Mouse (Mus musculus): ENCODE results near the gene Sort1. TPM values are rescaled to one million over a fixed set of nuclear protein-coding genes. Genes with fewer than 3 reads are reported as not detected.

Gene Sort1
- polyA plus RNA-seq, 1 experiment from 2014 or later, result 17.8 TPM

GRCm38 (mm10) chr3:108306387-108306786 is 22.5 kb downstream of the Sort1 start:
- Histone ChIP-seq H3K4me1 (ENCODE audit: control insufficient read depth, insufficient read depth, low read length) (no peaks in the 10 kb centered on the region), H3K9me3 (ENCODE audit: control insufficient read depth, low read length) (no peaks in the 10 kb centered on the region), H3K4me3 (ENCODE audit: low read length) (no peak overlapping the region), H3K27ac (ENCODE audit: low read depth, low read length) (no peak overlapping the region), H3K4me2 (replicated peaks; ENCODE audit: low read depth, low read length) (no peak overlapping the region), H3K9ac (ENCODE audit: low read depth, low read length) (no peak overlapping the region), H3K27me3 (ENCODE audit: control insufficient read depth, insufficient read depth, low read length) (no peaks in the 10 kb centered on the region), H3K36me3 (ENCODE audit: control insufficient read depth, insufficient read depth, low read length) (0 out of 2 replicates have a peak, but pooled peaks cover 4% of the 10 kb centered on the region)
- ATAC-seq (ENCODE audit: low FRiP score, low TSS enrichment), result no peak
- 60% methylated on average over 3 of the region's 3 CpGs for WGBS

DNA sequence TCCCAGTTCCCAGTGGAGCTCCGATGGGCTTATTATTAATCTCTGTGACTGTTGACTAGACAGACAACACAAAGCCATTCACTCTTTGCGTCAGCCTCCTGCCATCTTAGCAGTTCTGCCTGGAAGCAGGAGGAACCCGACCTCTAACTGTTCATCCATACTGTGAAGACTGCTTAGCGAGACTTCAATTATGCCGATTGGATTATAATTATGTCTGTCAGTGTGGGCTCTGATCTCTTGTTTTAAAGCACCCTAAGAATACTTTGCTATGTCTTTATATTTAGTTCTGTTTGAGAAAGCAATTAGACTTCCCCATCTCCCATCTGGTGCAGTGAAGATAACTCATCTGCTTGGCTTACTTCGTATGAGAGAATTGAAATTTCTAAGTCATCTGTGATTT is 23.6 kb downstream of the Sort1 start:
- H3K4me1 ChIP-seq (ENCODE audit: control insufficient read depth, insufficient read depth, low read length), result no peaks in the 10 kb centered on the region
- H3K4me2 ChIP-seq (replicated peaks; ENCODE audit: low read depth, low read length), result no peak overlapping the region
- 83% methylated on average over 6 of the region's 6 CpGs for WGBS
- no peak overlapping the region for H3K27ac ChIP-seq (ENCODE audit: low read depth, low read length)
- no peaks in the 10 kb centered on the region for H3K27me3 ChIP-seq (ENCODE audit: control insufficient read depth, insufficient read depth, low read length)
- 0 out of 2 replicates have a peak, but pooled peaks cover 4% of the 10 kb centered on the region for H3K36me3 ChIP-seq (ENCODE audit: control insufficient read depth, insufficient read depth, low read length)
- H3K9me3 ChIP-seq (ENCODE audit: control insufficient read depth, low read length), result no peaks in the 10 kb centered on the region
- H3K9ac ChIP-seq (ENCODE audit: low read depth, low read length), result no peak overlapping the region
- H3K4me3 ChIP-seq (ENCODE audit: low read length), result no peak overlapping the region
- no peak for ATAC-seq (ENCODE audit: low FRiP score, low TSS enrichment)

DNA sequence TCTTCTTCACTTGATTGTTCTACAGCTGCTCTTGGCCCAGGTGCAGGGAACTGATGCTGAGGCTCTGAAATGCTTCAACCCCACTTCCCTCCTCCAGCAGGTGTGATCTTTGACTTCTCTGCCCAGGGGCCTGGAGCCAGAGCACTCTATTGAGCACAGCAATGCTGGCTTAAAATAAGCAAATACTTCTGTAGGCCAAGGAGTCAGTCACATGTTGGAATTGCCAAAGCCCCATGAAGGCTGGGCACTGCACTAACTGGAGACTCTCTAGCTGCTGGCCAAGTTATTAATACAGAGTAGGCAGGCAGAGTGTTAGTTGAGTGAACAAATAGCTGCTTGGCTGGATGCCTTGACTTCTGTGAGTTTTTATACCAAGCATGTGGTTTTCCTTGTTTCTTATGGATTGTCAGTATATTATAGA is 27.0 kb downstream of the Sort1 start:
- Histone ChIP-seq H3K4me3 (ENCODE audit: low read length) (no peak overlapping the region), H3K9ac (ENCODE audit: low read depth, low read length) (no peak overlapping the region), H3K4me2 (replicated peaks; ENCODE audit: low read depth, low read length) (no peak overlapping the region), H3K27ac (ENCODE audit: low read depth, low read length) (no peak overlapping the region), H3K9me3 (ENCODE audit: control insufficient read depth, low read length) (no peaks in the 10 kb centered on the region), H3K27me3 (ENCODE audit: control insufficient read depth, insufficient read depth, low read length) (no peaks in the 10 kb centered on the region), H3K4me1 (ENCODE audit: control insufficient read depth, insufficient read depth, low read length) (no peaks in the 10 kb centered on the region), H3K36me3 (ENCODE audit: control insufficient read depth, insufficient read depth, low read length) (0 out of 2 replicates have a peak, but pooled peaks cover 4% of the 10 kb centered on the region)
- no peak for ATAC-seq (ENCODE audit: low FRiP score, low TSS enrichment)

- Histone ChIP-seq H3K27me3 (ENCODE audit: control insufficient read depth, insufficient read depth, low read length) (no peaks in the 10 kb centered on the region), H3K9me3 (ENCODE audit: control insufficient read depth, low read length) (no peaks in the 10 kb centered on the region), H3K4me2 (replicated peaks; ENCODE audit: low read depth, low read length) (no peak overlapping the region), H3K4me3 (ENCODE audit: low read length) (no peak overlapping the region), H3K36me3 (ENCODE audit: control insufficient read depth, insufficient read depth, low read length) (0 out of 2 replicates have a peak, but pooled peaks cover 4% of the 10 kb centered on the region), H3K27ac (ENCODE audit: low read depth, low read length) (no peak overlapping the region), H3K4me1 (ENCODE audit: control insufficient read depth, insufficient read depth, low read length) (no peaks in the 10 kb centered on the region), H3K9ac (ENCODE audit: low read depth, low read length) (no peak overlapping the region)
- 80% methylated on average over 4 of the region's 4 CpGs for whole genome bisulfite sequencing
- ATAC-seq (ENCODE audit: low FRiP score, low TSS enrichment), result no peak
These were observed 27.8 kb downstream of the Sort1 start for GRCm38 (mm10) chr3:108311688-108312087.

DNA sequence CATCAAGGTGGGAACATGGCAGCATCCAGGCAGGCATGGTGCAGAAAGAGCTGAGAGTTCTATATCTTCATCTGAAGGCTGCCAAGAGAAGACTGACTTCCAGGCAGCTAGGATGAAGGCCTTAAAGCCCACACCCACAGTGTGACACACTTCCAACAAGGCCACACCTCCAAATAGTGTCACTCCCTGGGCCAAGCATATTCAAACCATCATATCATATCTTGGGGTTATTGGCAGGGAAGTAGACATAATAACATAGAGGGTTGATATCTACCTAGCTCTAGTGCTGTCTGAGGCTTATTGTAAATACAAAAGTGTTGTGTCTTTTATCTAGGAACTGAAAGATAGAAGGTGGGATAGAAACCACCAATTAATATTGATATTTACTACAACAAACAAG is 28.5 kb downstream of the Sort1 start:
- Histone ChIP-seq H3K4me2 (replicated peaks; ENCODE audit: low read depth, low read length) (no peak overlapping the region), H3K9me3 (ENCODE audit: control insufficient read depth, low read length) (no peaks in the 10 kb centered on the region), H3K4me1 (ENCODE audit: control insufficient read depth, insufficient read depth, low read length) (no peaks in the 10 kb centered on the region), H3K9ac (ENCODE audit: low read depth, low read length) (no peak overlapping the region), H3K27ac (ENCODE audit: low read depth, low read length) (no peak overlapping the region), H3K27me3 (ENCODE audit: control insufficient read depth, insufficient read depth, low read length) (no peaks in the 10 kb centered on the region), H3K36me3 (ENCODE audit: control insufficient read depth, insufficient read depth, low read length) (0 out of 2 replicates have a peak, but pooled peaks cover 4% of the 10 kb centered on the region), H3K4me3 (ENCODE audit: low read length) (no peak overlapping the region)
- no peak for ATAC-seq (ENCODE audit: low FRiP score, low TSS enrichment)

- Histone ChIP-seq H3K27me3 (ENCODE audit: control insufficient read depth, insufficient read depth, low read length) (no peaks in the 10 kb centered on the region), H3K27ac (ENCODE audit: low read depth, low read length) (no peak overlapping the region), H3K36me3 (ENCODE audit: control insufficient read depth, insufficient read depth, low read length) (0 out of 2 replicates have a peak, but pooled peaks cover 4% of the 10 kb centered on the region), H3K4me1 (ENCODE audit: control insufficient read depth, insufficient read depth, low read length) (no peaks in the 10 kb centered on the region), H3K9me3 (ENCODE audit: control insufficient read depth, low read length) (no peaks in the 10 kb centered on the region), H3K4me3 (ENCODE audit: low read length) (no peak overlapping the region), H3K4me2 (replicated peaks; ENCODE audit: low read depth, low read length) (no peak overlapping the region), H3K9ac (ENCODE audit: low read depth, low read length) (no peak overlapping the region)
- 92% methylated on average over 4 of the region's 4 CpGs for WGBS
- no peak for ATAC-seq (ENCODE audit: low FRiP score, low TSS enrichment)
These were observed 29.3 kb downstream of the Sort1 start for GRCm38 (mm10) chr3:108313138-108313537.

DNA sequence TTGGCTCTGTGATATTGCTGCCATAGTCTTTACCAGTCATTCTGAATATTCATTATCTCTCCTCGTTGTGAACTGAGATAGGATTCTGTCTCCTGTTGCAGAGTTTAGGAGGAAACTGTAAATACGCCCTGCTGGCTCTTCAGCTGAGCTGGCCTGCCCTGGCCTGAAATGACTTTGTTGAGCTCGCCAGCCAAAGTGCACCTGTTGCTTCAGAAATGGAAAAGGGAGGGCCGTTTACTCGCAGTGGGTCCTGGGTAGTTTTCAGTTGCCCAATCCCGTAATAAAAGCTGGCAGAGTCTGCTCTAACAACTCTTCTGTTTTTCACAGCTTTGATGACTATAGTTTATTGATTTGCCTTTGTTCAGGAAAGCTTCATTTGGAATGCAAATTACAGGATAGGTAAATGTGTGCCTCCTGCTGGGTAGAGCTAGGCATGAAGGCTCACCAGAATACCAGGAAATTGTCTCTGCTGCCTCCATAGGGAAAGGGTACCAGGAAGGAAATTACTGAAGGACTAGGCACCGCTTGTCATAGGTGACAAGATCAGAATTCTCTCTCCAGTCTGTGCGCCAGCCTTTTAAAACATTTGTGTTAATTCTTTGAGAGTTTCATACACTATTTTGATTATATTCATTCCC is 30.3 kb downstream of the Sort1 start:
- no peak overlapping the region for H3K27ac ChIP-seq (ENCODE audit: low read depth, low read length)
- H3K27me3 ChIP-seq (ENCODE audit: control insufficient read depth, insufficient read depth, low read length), result no peaks in the 10 kb centered on the region
- no peaks in the 10 kb centered on the region for H3K4me1 ChIP-seq (ENCODE audit: control insufficient read depth, insufficient read depth, low read length)
- H3K9ac ChIP-seq (ENCODE audit: low read depth, low read length), result no peak overlapping the region
- H3K36me3 ChIP-seq (ENCODE audit: control insufficient read depth, insufficient read depth, low read length), result 0 out of 2 replicates have a peak, but pooled peaks cover 4% of the 10 kb centered on the region
- no peaks in the 10 kb centered on the region for H3K9me3 ChIP-seq (ENCODE audit: control insufficient read depth, low read length)
- H3K4me3 ChIP-seq (ENCODE audit: low read length), result no peak overlapping the region
- WGBS, result 55% methylated on average over 8 of the region's 8 CpGs
- no peak overlapping the region for H3K4me2 ChIP-seq (replicated peaks; ENCODE audit: low read depth, low read length)
- no peak for ATAC-seq (ENCODE audit: low FRiP score, low TSS enrichment)

DNA sequence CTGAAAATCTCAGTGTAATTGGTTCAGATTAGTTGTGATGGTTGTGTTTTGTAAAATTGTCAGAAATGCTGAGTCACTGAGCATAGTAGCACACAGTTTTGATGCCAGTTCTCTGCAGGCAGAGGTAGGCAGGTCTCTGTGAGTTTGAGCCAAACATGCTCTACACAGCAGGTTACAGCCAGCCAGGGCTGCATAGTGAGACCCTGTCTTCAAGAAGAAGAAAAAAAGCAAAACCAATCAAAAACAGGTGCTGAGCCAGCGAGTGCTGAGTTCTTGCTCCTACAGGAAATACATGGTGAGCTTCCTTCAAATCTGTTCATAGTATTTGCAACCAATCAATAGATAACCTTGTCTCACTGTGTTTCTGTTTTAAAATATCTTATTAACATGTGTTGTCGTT is 34.6 kb downstream of the Sort1 start:
- ATAC-seq (ENCODE audit: low FRiP score, low TSS enrichment), result no peak
- H3K4me2 ChIP-seq (replicated peaks; ENCODE audit: low read depth, low read length), result no peak overlapping the region
- no peak overlapping the region for H3K27ac ChIP-seq (ENCODE audit: low read depth, low read length)
- no peaks in the 10 kb centered on the region for H3K9me3 ChIP-seq (ENCODE audit: control insufficient read depth, low read length)
- H3K4me1 ChIP-seq (ENCODE audit: control insufficient read depth, insufficient read depth, low read length), result no peaks in the 10 kb centered on the region
- no peaks in the 10 kb centered on the region for H3K27me3 ChIP-seq (ENCODE audit: control insufficient read depth, insufficient read depth, low read length)
- H3K4me3 ChIP-seq (ENCODE audit: low read length), result no peak overlapping the region
- no peaks in the 10 kb centered on the region for H3K36me3 ChIP-seq (ENCODE audit: control insufficient read depth, insufficient read depth, low read length)
- no peak overlapping the region for H3K9ac ChIP-seq (ENCODE audit: low read depth, low read length)
- 72% methylated on average over 2 of the region's 2 CpGs for WGBS

DNA sequence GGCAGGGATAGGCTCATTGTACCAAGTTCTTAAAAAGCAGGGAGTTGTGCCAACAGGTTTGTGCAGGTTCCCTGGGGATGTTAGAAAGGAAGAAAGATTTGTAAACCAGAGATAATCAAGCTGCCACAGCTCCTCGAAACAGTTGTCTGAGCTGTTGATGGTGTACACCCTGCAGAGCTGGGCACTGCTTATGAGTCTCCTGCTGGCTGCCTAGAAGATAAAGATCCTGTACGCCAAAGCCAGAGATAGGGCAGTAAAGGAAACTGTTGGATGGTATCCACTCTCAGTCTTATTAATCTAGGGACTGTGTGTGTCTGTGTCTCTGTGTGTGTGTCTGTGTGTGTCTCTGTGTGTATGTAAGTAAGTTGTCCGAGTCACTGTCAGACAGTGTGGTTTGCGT is 37.8 kb downstream of the Sort1 start:
- no peaks in the 10 kb centered on the region for H3K4me1 ChIP-seq (ENCODE audit: control insufficient read depth, insufficient read depth, low read length)
- H3K36me3 ChIP-seq (ENCODE audit: control insufficient read depth, insufficient read depth, low read length), result peaks cover 6% of the 10 kb centered on the region; the same call in 1 of the 2 replicates
- H3K4me2 ChIP-seq (replicated peaks; ENCODE audit: low read depth, low read length), result no peak overlapping the region
- ATAC-seq (ENCODE audit: low FRiP score, low TSS enrichment), result no peak
- no peak overlapping the region for H3K27ac ChIP-seq (ENCODE audit: low read depth, low read length)
- no peak overlapping the region for H3K9ac ChIP-seq (ENCODE audit: low read depth, low read length)
- H3K27me3 ChIP-seq (ENCODE audit: control insufficient read depth, insufficient read depth, low read length), result no peaks in the 10 kb centered on the region
- WGBS, result 79% methylated on average over 4 of the region's 4 CpGs
- H3K9me3 ChIP-seq (ENCODE audit: control insufficient read depth, low read length), result no peaks in the 10 kb centered on the region
- no peak overlapping the region for H3K4me3 ChIP-seq (ENCODE audit: low read length)

Measured in kidney, embryonic 14.5 days (tissue).